Mouse (Mus musculus): Measurements from ENCODE around the gene Msx2. TPM values are rescaled to one million over a fixed set of nuclear protein-coding genes. Genes with fewer than 3 reads are reported as not detected.

Gene Msx2
- polyA plus RNA-seq, 1 experiment from 2014 or later: 2.4 TPM

- 24% methylated on average over 3 of the region's 3 CpGs for WGBS
- ATAC-seq (ENCODE audit: insufficient number of reproducible peaks, insufficient read depth, low FRiP score, low read depth): no peak
- Histone ChIP-seq H3K4me3 (ENCODE audit: low read depth, low read length) (no peak overlapping the region), H3K4me1 (ENCODE audit: control insufficient read depth, insufficient read depth, low read length) (no peaks in the 10 kb centered on the region), H3K36me3 (ENCODE audit: control insufficient read depth, insufficient read depth, low read length) (no peaks in the 10 kb centered on the region), H3K27me3 (ENCODE audit: control insufficient read depth, insufficient read depth, low read length) (no peaks in the 10 kb centered on the region), H3K9ac (replicated peaks; ENCODE audit: low read depth, low read length) (no peak overlapping the region), H3K4me2 (replicated peaks; ENCODE audit: low read depth, low read length) (no peak overlapping the region), H3K27ac (ENCODE audit: low read length) (no peak overlapping the region), H3K9me3 (ENCODE audit: control insufficient read depth, low read depth, low read length) (no peaks in the 10 kb centered on the region)
These were observed 29.3 kb downstream of the Msx2 start for GRCm38 (mm10) chr13:53443602-53444001.

- H3K36me3 ChIP-seq (ENCODE audit: control insufficient read depth, insufficient read depth, low read length): no peaks in the 10 kb centered on the region
- no peak overlapping the region for H3K27ac ChIP-seq (ENCODE audit: low read length)
- ATAC-seq (ENCODE audit: insufficient number of reproducible peaks, insufficient read depth, low FRiP score, low read depth): no peak
- no peak overlapping the region; the same call in 1 of the 2 replicates for H3K4me2 ChIP-seq (replicated peaks; ENCODE audit: low read depth, low read length)
- no peak overlapping the region for H3K4me3 ChIP-seq (ENCODE audit: low read depth, low read length)
- no peaks in the 10 kb centered on the region for H3K9me3 ChIP-seq (ENCODE audit: control insufficient read depth, low read depth, low read length)
- H3K9ac ChIP-seq (replicated peaks; ENCODE audit: low read depth, low read length): no peak overlapping the region
- no peaks in the 10 kb centered on the region for H3K27me3 ChIP-seq (ENCODE audit: control insufficient read depth, insufficient read depth, low read length)
- no peaks in the 10 kb centered on the region for H3K4me1 ChIP-seq (ENCODE audit: control insufficient read depth, insufficient read depth, low read length)
- WGBS: 33% methylated on average over 25 of the region's 25 CpGs
These were observed 30.5 kb downstream of the Msx2 start for GRCm38 (mm10) chr13:53442168-53442980.

GRCm38 (mm10) chr13:53441307-53442028 lies 31.4 kb downstream of the Msx2 start:
- H3K36me3 ChIP-seq (ENCODE audit: control insufficient read depth, insufficient read depth, low read length): no peaks in the 10 kb centered on the region
- H3K9ac ChIP-seq (replicated peaks; ENCODE audit: low read depth, low read length): no peak overlapping the region
- H3K4me2 ChIP-seq (replicated peaks; ENCODE audit: low read depth, low read length): no peak overlapping the region
- H3K4me3 ChIP-seq (ENCODE audit: low read depth, low read length): no peak overlapping the region
- H3K9me3 ChIP-seq (ENCODE audit: control insufficient read depth, low read depth, low read length): no peaks in the 10 kb centered on the region
- H3K4me1 ChIP-seq (ENCODE audit: control insufficient read depth, insufficient read depth, low read length): no peaks in the 10 kb centered on the region
- ATAC-seq (ENCODE audit: insufficient number of reproducible peaks, insufficient read depth, low FRiP score, low read depth): no peak
- 60% methylated on average over 5 of the region's 5 CpGs for WGBS
- H3K27ac ChIP-seq (ENCODE audit: low read length): no peak overlapping the region
- no peaks in the 10 kb centered on the region for H3K27me3 ChIP-seq (ENCODE audit: control insufficient read depth, insufficient read depth, low read length)

- no peak overlapping the region for H3K27ac ChIP-seq (ENCODE audit: low read length)
- no peaks in the 10 kb centered on the region for H3K36me3 ChIP-seq (ENCODE audit: control insufficient read depth, insufficient read depth, low read length)
- H3K9me3 ChIP-seq (ENCODE audit: control insufficient read depth, low read depth, low read length): no peaks in the 10 kb centered on the region
- no peak overlapping the region for H3K4me3 ChIP-seq (ENCODE audit: low read depth, low read length)
- H3K4me1 ChIP-seq (ENCODE audit: control insufficient read depth, insufficient read depth, low read length): no peaks in the 10 kb centered on the region
- WGBS: 89% methylated on average over 3 of the region's 3 CpGs
- ATAC-seq (ENCODE audit: insufficient number of reproducible peaks, insufficient read depth, low FRiP score, low read depth): no peak
- no peak overlapping the region for H3K9ac ChIP-seq (replicated peaks; ENCODE audit: low read depth, low read length)
- no peak overlapping the region for H3K4me2 ChIP-seq (replicated peaks; ENCODE audit: low read depth, low read length)
- no peaks in the 10 kb centered on the region for H3K27me3 ChIP-seq (ENCODE audit: control insufficient read depth, insufficient read depth, low read length)
These were observed 32.9 kb downstream of the Msx2 start for GRCm38 (mm10) chr13:53439957-53440356.

- H3K27ac ChIP-seq (ENCODE audit: low read length): no peak overlapping the region
- H3K4me2 ChIP-seq (replicated peaks; ENCODE audit: low read depth, low read length): no peak overlapping the region
- 25% methylated on average over 7 of the region's 7 CpGs for WGBS
- H3K36me3 ChIP-seq (ENCODE audit: control insufficient read depth, insufficient read depth, low read length): no peaks in the 10 kb centered on the region
- H3K9me3 ChIP-seq (ENCODE audit: control insufficient read depth, low read depth, low read length): peaks cover 3% of the 10 kb centered on the region; the same call in 1 of the 2 replicates
- ATAC-seq (ENCODE audit: insufficient number of reproducible peaks, insufficient read depth, low FRiP score, low read depth): no peak
- no peak overlapping the region for H3K9ac ChIP-seq (replicated peaks; ENCODE audit: low read depth, low read length)
- no peaks in the 10 kb centered on the region for H3K4me1 ChIP-seq (ENCODE audit: control insufficient read depth, insufficient read depth, low read length)
- H3K4me3 ChIP-seq (ENCODE audit: low read depth, low read length): no peak overlapping the region
- H3K27me3 ChIP-seq (ENCODE audit: control insufficient read depth, insufficient read depth, low read length): no peaks in the 10 kb centered on the region
These were observed 46.4 kb downstream of the Msx2 start for GRCm38 (mm10) chr13:53426507-53426906.

- Histone ChIP-seq H3K27ac (ENCODE audit: low read length) (no peak overlapping the region), H3K4me2 (replicated peaks; ENCODE audit: low read depth, low read length) (no peak overlapping the region), H3K9ac (replicated peaks; ENCODE audit: low read depth, low read length) (no peak overlapping the region), H3K4me1 (ENCODE audit: control insufficient read depth, insufficient read depth, low read length) (no peaks in the 10 kb centered on the region), H3K9me3 (ENCODE audit: control insufficient read depth, low read depth, low read length) (no peaks in the 10 kb centered on the region), H3K36me3 (ENCODE audit: control insufficient read depth, insufficient read depth, low read length) (no peaks in the 10 kb centered on the region), H3K4me3 (ENCODE audit: low read depth, low read length) (no peak overlapping the region), H3K27me3 (ENCODE audit: control insufficient read depth, insufficient read depth, low read length) (no peaks in the 10 kb centered on the region)
- 81% methylated on average over 4 of the region's 4 CpGs for WGBS
- no peak for ATAC-seq (ENCODE audit: insufficient number of reproducible peaks, insufficient read depth, low FRiP score, low read depth)
These were observed 51.7 kb downstream of the Msx2 start for GRCm38 (mm10) chr13:53421189-53421588.

- Histone ChIP-seq H3K27ac (ENCODE audit: low read length) (no peak overlapping the region), H3K36me3 (ENCODE audit: control insufficient read depth, insufficient read depth, low read length) (no peaks in the 10 kb centered on the region), H3K4me1 (ENCODE audit: control insufficient read depth, insufficient read depth, low read length) (no peaks in the 10 kb centered on the region), H3K4me2 (replicated peaks; ENCODE audit: low read depth, low read length) (no peak overlapping the region), H3K9me3 (ENCODE audit: control insufficient read depth, low read depth, low read length) (no peaks in the 10 kb centered on the region), H3K4me3 (ENCODE audit: low read depth, low read length) (no peak overlapping the region), H3K27me3 (ENCODE audit: control insufficient read depth, insufficient read depth, low read length) (no peaks in the 10 kb centered on the region), H3K9ac (replicated peaks; ENCODE audit: low read depth, low read length) (no peak overlapping the region)
- 72% methylated on average over 4 of the region's 4 CpGs for WGBS
- no peak for ATAC-seq (ENCODE audit: insufficient number of reproducible peaks, insufficient read depth, low FRiP score, low read depth)
These were observed 52.1 kb downstream of the Msx2 start for GRCm38 (mm10) chr13:53420741-53421140.

- Histone ChIP-seq H3K27ac (ENCODE audit: low read length) (no peak overlapping the region), H3K4me1 (ENCODE audit: control insufficient read depth, insufficient read depth, low read length) (peaks cover 5% of the 10 kb centered on the region; the same call in 1 of the 2 replicates), H3K4me3 (ENCODE audit: low read depth, low read length) (no peak overlapping the region), H3K27me3 (ENCODE audit: control insufficient read depth, insufficient read depth, low read length) (no peaks in the 10 kb centered on the region), H3K4me2 (replicated peaks; ENCODE audit: low read depth, low read length) (no peak overlapping the region), H3K9me3 (ENCODE audit: control insufficient read depth, low read depth, low read length) (no peaks in the 10 kb centered on the region), H3K36me3 (ENCODE audit: control insufficient read depth, insufficient read depth, low read length) (no peaks in the 10 kb centered on the region), H3K9ac (replicated peaks; ENCODE audit: low read depth, low read length) (no peak overlapping the region)
- no peak for ATAC-seq (ENCODE audit: insufficient number of reproducible peaks, insufficient read depth, low FRiP score, low read depth)
- 79% methylated on average over 8 of the region's 8 CpGs for WGBS
These were observed 53.2 kb downstream of the Msx2 start for GRCm38 (mm10) chr13:53419681-53420080.

Data from stomach, embryonic 14.5 days (tissue).